Mouse (Mus musculus): Measurements from ENCODE around the gene Nrxn2.

Nrxn2 gene

GRCm38 (mm10) chr19:6522289-6522688, 103.8 kb downstream of the Nrxn2 start:
- DNase-seq = no peak

DNA sequence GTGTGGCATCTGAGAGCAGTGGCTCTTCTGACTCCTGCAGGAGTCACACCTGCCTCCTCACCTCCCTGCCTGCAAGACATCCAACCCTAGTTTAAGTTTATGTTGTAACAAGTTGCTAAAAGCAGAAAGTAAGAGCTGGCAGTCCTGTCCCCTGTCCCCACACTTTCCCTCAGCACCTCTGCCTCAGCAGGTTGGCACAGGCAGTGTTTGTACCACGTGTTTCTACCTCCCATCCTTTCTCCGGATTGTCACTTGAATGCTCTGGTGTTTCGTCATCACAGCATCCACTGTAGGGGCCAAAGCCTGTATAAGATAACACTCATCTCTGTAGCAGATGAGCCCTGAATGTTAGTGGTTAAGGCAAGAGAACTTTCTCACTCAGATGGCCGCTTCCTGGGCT, 106.5 kb downstream of the Nrxn2 start:
- DNase-seq = no peak

DNA sequence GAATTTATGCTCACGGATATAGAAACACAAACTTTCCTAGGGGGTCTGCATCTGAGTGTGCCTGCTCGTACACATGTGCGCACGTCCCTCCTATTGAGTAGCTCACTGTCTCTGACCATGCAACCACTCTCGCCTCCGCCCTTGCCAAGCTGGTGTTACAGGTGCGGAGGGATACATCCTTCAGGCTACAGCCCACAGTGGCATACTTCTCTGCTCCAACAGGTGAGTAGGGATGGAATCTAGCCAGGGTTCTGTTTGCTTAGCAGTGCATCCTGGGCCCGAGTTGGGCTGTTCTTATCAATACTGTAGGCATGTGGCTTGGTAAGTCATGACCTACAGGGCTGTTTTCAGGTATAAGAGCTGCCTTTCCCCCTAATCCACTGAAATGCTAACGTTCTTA, 107.5 kb downstream of the Nrxn2 start:
- no peak for DNase-seq

- no peak for DNase-seq
These were observed 108.9 kb downstream of the Nrxn2 start for GRCm38 (mm10) chr19:6527439-6527838.

DNA sequence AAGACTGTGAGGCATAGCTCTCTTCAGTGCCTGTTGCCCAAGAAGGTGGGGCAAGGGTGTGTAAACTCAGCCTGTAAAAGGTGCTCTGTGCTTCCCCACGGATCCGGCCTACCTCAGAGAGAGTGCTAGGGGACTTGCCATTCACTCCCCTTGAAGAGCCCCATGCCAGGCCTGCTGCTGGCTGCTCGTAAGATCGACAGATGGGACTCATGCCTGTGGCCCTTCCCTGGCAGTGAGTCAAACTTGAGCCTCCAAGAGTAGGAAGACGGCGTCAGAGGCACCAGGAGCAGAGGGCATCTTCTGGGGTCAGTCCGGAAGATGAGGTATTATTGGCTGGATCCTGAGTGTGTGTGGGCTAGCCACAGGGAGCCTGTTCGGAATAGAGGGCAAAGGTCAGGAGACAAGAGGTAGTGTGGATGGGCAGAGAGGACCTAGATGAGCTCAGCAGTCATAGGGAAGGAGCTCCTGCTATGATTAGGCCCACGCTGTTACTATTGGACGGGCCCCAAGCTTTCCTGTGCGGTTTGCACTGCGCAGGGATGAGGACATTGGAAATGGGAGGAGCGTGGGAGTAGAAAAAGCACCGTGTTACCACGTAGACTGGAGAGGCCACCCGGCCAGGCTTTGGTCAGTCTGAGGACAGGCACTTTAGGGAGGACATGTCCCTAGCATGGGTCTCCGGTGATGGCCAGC, 109.5 kb downstream of the Nrxn2 start:
- no peak for DNase-seq

DNA sequence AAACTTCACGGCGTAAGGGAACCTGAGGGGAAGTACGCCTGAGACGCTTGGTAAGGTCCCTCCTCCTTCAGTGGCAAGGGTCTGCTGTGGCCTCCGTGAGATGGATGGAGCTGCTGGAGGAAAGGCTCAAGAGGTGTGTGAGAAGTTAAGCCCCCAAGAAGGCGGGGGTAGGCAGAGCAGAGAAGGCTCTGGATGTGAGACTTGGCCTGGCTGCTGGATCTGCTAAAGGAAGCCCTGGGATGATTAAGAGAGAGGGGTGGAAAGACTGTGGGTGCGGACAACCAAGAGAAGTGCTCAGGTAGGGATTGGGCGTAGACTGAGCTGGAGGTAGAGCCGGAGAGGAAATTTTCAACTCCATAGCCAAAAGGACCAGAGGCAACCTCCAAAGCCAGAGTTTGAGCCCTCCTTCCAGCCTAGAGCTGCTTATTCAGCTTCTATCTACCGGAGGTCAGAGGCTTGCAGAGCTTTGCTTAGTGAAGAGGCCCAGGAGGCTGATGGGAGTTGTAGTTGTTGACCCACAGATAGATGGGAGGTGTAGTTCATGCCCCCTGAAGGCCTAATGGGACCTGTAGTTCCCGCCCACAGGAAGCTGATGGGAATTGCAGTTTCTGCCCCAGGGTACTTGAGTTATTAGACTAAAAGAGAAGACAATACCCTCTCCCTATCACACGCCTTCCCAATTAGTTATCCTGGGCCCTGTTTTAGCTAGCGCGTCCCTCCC, 110.9 kb downstream of the Nrxn2 start:
- DNase-seq = peak; percentile 86

- no peak for DNase-seq
These were observed 111.8 kb downstream of the Nrxn2 start for GRCm38 (mm10) chr19:6530359-6530758.

GRCm38 (mm10) chr19:6531011-6531631, 112.6 kb downstream of the Nrxn2 start:
- peak; percentile 76 for DNase-seq

DNA sequence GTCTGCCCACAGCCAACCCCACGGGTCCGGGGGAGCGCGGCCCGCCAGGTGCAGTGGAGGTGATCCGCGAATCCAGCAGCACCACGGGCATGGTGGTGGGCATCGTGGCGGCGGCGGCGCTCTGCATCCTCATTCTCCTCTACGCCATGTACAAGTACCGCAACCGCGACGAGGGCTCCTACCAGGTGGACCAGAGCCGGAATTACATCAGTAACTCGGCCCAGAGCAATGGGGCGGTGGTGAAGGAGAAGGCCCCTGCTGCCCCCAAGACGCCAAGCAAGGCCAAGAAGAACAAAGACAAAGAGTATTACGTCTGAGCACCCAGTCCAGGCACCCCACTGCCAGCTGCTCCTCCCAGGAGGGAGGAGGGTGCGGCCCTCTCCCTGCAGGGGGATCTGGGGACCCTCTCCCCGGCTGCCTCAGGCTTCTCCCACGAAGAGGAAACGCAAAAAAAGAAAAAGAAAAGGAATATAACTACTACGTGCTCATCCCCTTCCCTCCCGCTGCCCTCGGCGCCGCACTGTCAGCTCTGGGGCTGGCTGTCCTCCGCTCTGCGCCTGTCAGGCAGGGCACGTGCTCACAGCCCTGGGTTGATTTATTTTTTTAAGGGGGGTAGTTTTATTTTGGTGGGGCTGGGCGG, 113.4 kb downstream of the Nrxn2 start:
- peak; percentile 73 for DNase-seq

- DNase-seq = peak; percentile 54
These were observed 114.1 kb downstream of the Nrxn2 start for GRCm38 (mm10) chr19:6532656-6533055.

- no peak for DNase-seq
These were observed 115.0 kb downstream of the Nrxn2 start for GRCm38 (mm10) chr19:6533290-6534117.

- no peak for DNase-seq
These were observed 115.5 kb downstream of the Nrxn2 start for GRCm38 (mm10) chr19:6534118-6534415.

DNA sequence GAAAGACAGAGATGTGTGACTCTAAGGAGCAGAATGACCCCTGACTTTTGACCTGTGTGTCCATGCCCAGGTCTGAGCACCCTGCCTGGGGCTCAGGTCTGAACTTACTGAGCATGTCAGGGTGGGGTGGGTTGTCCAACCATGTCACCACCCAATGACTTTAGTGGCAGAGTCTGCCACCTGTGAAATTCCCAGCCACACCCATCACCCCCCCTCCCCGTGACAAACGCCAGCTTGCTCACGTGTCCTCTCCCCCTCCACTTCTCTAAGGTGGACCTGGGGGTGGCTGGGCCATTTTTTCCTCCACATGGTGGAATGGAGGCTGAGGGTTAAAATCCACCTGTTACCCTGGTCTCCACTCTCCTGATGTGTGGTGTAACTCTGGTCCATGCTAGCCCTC, 117.7 kb downstream of the Nrxn2 start:
- DNase-seq = no peak

DNA sequence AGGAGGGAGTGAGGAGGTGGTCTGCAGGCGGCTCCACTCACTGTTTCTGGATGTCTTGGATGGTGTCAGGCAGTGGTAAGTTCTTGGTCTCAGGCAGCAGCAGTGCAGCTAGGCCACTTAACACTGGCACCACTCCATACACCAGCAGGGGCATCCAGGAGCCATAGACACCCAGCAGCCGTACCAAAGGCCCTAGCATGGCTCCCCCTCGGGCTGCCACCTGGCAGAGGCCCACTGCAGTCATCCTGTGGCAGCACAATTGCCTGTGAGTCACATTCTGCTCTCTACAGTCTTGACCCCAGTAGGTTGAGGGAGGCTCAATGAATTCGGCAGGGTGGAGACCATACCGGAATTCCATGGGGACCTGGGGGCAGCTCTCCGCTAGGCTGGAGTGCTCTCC, 118.2 kb downstream of the Nrxn2 start:
- no peak for DNase-seq

DNA sequence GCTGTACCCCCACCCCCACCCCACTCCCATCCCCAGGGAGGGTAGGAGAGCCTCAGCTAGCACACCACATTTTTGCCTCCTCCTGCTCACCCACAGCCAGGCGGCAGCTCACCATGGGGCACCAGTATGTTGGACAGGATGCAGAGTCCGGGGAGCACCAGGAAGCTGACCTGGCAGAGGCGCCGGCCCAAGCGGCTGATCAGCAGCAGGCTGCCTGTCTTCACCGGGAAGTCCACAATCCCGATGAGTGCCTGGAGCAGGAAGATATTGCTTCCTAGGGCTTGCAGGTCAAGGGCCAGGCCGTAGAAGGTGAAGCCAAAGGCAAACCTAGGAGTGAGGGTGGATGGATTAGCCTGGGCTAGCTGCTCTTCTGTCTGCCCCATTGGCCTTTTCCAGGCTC, 119.0 kb downstream of the Nrxn2 start:
- DNase-seq = no peak

GRCm38 (mm10) chr19:6538546-6538945, 120.0 kb downstream of the Nrxn2 start:
- DNase-seq = no peak

- no peak for DNase-seq
These were observed 121.1 kb downstream of the Nrxn2 start for GRCm38 (mm10) chr19:6539592-6539991.

DNA sequence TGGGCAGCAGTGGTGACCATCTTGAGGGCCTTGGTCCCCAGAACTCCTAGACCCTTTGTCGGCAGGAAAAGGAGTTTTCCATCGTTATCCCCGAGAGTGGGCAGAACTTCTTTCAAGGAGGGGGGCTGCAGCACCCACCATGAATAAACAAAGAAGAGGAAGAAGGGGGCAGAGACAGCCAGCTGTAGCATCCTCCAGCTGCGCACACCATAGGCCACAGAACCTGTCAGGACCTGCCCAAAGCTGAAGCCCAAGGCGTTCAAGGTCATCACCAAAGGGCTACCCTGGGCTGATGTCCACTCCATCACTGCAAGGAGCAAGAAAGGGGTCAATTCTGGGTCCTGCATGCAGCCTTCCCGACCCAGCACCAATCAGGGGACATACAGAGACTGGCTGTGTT, 121.7 kb downstream of the Nrxn2 start:
- no peak for DNase-seq

- DNase-seq = no peak
These were observed 123.0 kb downstream of the Nrxn2 start for GRCm38 (mm10) chr19:6541521-6541920.

GRCm38 (mm10) chr19:6542367-6543034, 124.0 kb downstream of the Nrxn2 start, which contains the start of gene Slc22a12:
TSS of gene Slc22a12 (minus strand) at chr19:6543032.
- no peak for DNase-seq

GRCm38 (mm10) chr19:6543035-6543383, 124.5 kb downstream of the Nrxn2 start:
- no peak for DNase-seq

- no peak for DNase-seq
These were observed 125.0 kb downstream of the Nrxn2 start for GRCm38 (mm10) chr19:6543518-6543917.
